Mouse (Mus musculus) hematopoietic stem cell, adult 5-6 weeks (primary cell): ENCODE measurements around the gene H6pd. TPM values are rescaled to one million over a fixed set of nuclear protein-coding genes. Genes with fewer than 3 reads are reported as not detected.
A peak's percentile ranks its signal among the peaks of the same experiment; 100 is the strongest.

Experiments used
- ATAC-seq, 2 experiments: fragments of 125-278 bp in 1 of 2; replicated peaks in 1 of 2; 2 replicates each; pipeline ENCODE4 v1.8.0; 2016 to 2017; ENCODE audit warnings: inconsistent platforms in 2 of 2, mild to moderate bottlenecking in 2 of 2, moderate number of reproducible peaks in 2 of 2, low read depth in 1 of 2, moderate TSS enrichment in 1 of 2; ENCODE audit not compliant: low FRiP score in 2 of 2, poor library complexity in 2 of 2, severe bottlenecking in 2 of 2, insufficient read depth in 1 of 2, low TSS enrichment in 1 of 2
- total RNA-seq: library from RNA; stranded (forward); fragments of 172-1452, 232-1000 nt; gene quantifications from 2 replicates; pipeline ENCODE4 v1.2.3, GENCODE M21; 2017

The H6pd gene
- total RNA-seq, 1 experiment from 2014 or later: 26.6 TPM

GRCm38 (mm10) chr4:150006122-150006854 lies 2.5 kb downstream of the H6pd start:
- ATAC-seq: no peak

- no peak for ATAC-seq
Measured at GRCm38 (mm10) chr4:150005231-150005630, 3.6 kb downstream of the H6pd start.

GRCm38 (mm10) chr4:150003641-150004040 lies 5.2 kb downstream of the H6pd start:
- ATAC-seq: no peak

GRCm38 (mm10) chr4:150003021-150003580 lies 5.7 kb downstream of the H6pd start:
- no peak for ATAC-seq

- ATAC-seq: peak; percentile 62 to 68; a peak in 3 of 4 replicates
Measured at GRCm38 (mm10) chr4:150002021-150002528, 6.7 kb downstream of the H6pd start.

GRCm38 (mm10) chr4:150001221-150001860 lies 7.5 kb downstream of the H6pd start:
- peak; percentile 73 to 82 for ATAC-seq

- ATAC-seq: no peak
Measured at GRCm38 (mm10) chr4:149999931-150000555, 8.8 kb downstream of the H6pd start.

GRCm38 (mm10) chr4:149999510-149999900 lies 9.3 kb downstream of the H6pd start:
- ATAC-seq: no peak

GRCm38 (mm10) chr4:149998786-149999509 lies 9.9 kb downstream of the H6pd start:
- ATAC-seq: no peak

GRCm38 (mm10) chr4:149997999-149998398 lies 10.8 kb downstream of the H6pd start:
- ATAC-seq: no peak

- ATAC-seq: no peak
Measured at GRCm38 (mm10) chr4:149996440-149996839, 12.4 kb downstream of the H6pd start.

- no peak for ATAC-seq
Measured at GRCm38 (mm10) chr4:149995911-149996310, 12.9 kb downstream of the H6pd start.

GRCm38 (mm10) chr4:149994218-149994617 lies 14.6 kb downstream of the H6pd start:
- no peak for ATAC-seq

- no peak for ATAC-seq
Measured at GRCm38 (mm10) chr4:149992670-149993032, 16.2 kb downstream of the H6pd start.

GRCm38 (mm10) chr4:149991755-149992669 lies 16.8 kb downstream of the H6pd start:
- no peak for ATAC-seq

- ATAC-seq: peak; percentile 9 to 34; a peak in 2 of 4 replicates
Measured at GRCm38 (mm10) chr4:149990954-149991633, 17.7 kb downstream of the H6pd start.
